Mouse (Mus musculus) cerebellum, adult 9-11 months (tissue): ENCODE measurements at regions not wholly inside any gene's neighbourhood (a gene's known extent, or its start where the extent isn't known, plus 50 kb on each side); places are given as distances from the start of the nearest gene placed in this dataset.

Experiments used
- DNase-seq: peaks from one replicate; pipeline ENCODE4 v3.0.0; 2022

DNA sequence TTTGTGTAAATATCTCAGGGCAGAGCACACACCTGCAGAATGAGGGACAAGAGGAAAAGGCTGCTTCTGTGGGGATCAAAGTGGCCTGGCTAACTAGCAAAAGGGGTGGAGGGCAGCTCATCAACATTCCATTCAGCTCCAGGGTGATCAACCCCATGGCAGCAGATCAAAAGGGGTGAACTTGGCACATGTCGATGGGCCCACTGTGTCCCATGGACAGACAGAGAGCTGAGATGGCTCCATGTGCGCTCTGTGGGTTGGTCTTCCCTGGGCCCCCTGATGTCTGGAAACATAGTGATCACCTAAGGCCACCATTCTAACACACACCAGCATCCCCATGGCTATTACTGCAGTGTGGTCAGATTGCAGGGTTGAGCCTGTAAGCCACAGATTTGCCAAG is 253.2 kb upstream of the Sox11 start:
- DNase-seq = no peak

DNA sequence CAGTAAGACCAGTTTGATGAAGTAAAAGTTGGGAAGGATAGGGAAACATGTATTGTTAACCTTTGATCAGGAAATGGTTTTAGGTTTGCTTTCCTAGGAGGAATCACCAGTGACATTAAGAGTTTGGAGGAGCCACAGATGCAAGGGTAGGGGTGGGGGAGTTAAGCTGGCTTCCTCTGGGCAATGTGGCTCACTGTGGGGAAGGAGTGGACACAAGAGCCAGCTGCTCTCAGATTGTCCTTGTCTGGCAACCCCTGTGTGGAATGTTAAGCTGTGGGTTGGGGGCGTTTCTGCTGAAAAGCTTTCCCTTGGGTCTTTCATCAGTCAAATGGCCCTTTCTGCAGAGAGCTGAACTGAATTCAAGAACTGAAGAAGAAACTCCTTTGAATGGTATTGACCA is 251.1 kb upstream of the Sox11 start:
- no peak for DNase-seq

GRCm38 (mm10) chr12:27576109-27576700 is 233.8 kb upstream of the Sox11 start:
- no peak for DNase-seq

GRCm38 (mm10) chr12:27575629-27576028 is 233.3 kb upstream of the Sox11 start:
- no peak for DNase-seq

DNA sequence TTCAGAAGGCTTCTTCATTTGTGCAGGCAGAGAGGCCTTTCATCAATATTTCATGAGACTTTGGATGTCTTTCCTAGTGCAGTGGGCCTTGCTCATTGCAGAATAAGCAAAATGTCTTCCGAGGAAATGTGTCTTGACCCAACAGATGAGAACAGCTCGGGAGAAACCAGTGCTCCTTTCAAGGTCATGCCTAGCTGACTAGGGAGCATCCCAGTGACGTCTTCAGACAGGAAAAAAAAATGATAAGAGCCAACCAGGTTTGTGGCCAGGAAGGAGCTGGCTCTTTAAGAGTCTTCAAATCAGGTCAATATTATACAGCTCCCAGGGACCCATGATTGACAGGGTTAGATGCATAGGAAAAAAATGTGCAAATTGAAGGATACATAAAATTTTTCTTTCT is 224.9 kb upstream of the Sox11 start:
- DNase-seq = no peak

- no peak for DNase-seq
Measured at GRCm38 (mm10) chr12:27565965-27566507, 223.7 kb upstream of the Sox11 start.

GRCm38 (mm10) chr12:27564641-27565306 is 222.4 kb upstream of the Sox11 start:
- no peak for DNase-seq

- DNase-seq = no peak
Measured at GRCm38 (mm10) chr12:27563900-27564299, 221.5 kb upstream of the Sox11 start.

DNA sequence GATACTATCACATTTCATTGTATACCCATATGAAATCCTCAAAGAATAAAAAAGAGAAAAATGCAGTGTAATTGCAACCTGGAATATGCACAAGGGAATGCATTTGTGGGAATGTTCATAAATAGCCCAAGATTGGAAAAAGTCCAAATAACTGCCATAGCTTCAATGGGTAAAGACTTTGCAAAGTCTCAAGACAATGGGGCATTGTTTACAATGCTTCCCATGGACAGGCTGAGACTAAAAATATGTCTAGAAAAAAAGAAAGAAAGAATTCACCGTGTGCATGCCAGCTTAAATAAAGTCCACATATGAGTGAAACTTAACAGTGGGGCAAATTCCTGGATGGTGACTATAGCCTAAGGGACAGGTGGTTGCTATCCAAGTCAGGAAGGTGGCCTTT is 210.4 kb upstream of the Sox11 start:
- DNase-seq = no peak

DNA sequence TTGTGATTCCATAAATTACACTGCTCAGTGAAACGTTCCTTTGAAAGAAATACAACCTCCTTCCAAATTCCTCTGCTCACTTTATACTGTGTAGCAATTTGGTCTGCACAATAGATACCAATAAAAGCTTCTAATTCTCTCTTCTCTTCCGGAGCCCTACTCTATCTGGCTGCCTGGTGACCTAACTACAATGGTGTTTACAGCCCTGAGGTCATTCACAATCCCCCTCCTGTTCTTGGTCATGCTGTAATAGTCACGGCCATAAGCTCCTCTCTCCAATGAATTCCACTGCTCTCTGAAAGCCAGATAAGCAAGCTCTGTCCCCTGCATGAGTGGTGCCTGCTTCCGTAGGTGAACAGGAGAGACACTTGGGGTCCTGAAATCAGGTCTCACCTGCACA is 195.8 kb upstream of the Sox11 start:
- no peak for DNase-seq

DNA sequence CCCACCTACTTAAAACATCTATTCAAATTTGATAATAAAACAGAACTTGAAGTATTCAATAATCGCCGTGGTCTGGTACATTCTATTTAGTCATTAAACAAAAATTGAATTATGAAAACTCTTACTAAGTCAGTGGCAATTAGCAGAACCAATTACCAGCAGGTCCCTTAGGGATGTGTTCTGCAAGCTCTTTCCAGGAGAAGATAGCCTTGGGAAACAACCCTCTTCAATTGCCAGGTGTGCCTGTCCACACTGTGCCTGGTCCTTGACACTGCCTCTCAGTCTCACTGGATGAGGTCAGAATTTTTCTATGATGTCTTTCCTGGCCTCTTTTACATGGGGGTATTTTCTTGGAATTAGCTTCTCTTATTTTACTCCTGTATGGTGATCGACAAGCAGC is 195.1 kb upstream of the Sox11 start:
- peak; percentile 3 for DNase-seq

GRCm38 (mm10) chr12:27537017-27537416 is 194.6 kb upstream of the Sox11 start:
- DNase-seq = no peak

DNA sequence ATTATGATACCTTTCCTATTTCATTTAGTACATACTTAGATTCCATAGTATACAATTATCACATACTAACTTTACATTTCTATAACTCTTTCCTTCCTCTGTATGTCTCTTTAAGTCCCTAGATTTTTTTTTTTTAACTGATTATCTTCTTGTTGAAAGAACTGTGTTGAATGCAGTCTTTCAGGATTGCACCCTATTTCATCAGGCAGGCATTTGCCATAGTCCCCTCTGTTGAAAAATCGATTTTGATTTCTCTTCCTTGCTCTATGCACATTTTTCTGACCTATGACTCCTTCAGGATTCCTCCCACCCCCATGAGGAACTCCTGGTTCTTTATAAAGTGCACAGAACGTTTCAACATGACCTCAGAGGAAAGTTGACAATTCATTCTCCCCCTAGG is 183.2 kb upstream of the Sox11 start:
- no peak for DNase-seq

GRCm38 (mm10) chr12:27513253-27513652 is 170.9 kb upstream of the Sox11 start:
- DNase-seq = no peak

- no peak for DNase-seq
Measured at GRCm38 (mm10) chr12:27508226-27508560, 165.8 kb upstream of the Sox11 start.

DNA sequence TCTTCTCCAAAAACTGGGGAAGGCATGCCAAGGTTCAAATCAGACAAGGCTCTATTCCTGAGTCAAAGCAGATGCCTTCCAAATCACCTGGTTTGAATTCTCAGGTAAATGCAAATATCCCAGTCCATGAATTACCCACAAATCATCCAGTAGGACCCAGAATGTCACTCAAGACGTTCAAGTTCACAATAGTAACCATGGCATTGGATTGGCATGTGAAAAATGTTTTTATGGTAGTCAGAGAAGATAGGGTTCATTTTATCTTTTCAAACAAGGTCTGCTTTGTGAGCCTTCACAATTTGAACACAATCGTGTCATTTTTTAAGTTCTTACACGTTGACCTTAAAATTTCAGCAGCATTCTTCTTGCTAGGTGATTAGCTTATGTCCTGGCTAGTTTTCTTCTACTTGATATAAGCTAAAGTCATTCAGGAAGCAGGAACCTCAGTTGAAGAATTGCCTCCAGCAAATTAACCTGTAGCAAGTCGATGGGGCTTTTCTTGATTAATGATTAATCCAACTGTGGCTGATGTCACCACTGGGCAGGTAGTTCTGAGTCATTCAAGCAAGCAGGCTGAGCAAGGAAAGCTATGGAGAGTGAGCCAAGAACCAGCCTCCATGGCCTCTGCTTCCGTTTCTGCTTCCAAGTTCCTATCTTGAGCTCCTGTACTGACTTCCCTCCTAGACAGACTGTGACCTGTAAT is 165.3 kb upstream of the Sox11 start:
- no peak for DNase-seq

- no peak for DNase-seq
Measured at GRCm38 (mm10) chr12:27502716-27503486, 160.5 kb upstream of the Sox11 start.

- DNase-seq = no peak
Measured at GRCm38 (mm10) chr12:27500516-27500915, 158.1 kb upstream of the Sox11 start.

- no peak for DNase-seq
Measured at GRCm38 (mm10) chr12:27499276-27499675, 156.9 kb upstream of the Sox11 start.

GRCm38 (mm10) chr12:27496826-27497557 is 154.6 kb upstream of the Sox11 start:
- no peak for DNase-seq

- DNase-seq = no peak
Measured at GRCm38 (mm10) chr12:27492270-27492669, 149.9 kb upstream of the Sox11 start.

DNA sequence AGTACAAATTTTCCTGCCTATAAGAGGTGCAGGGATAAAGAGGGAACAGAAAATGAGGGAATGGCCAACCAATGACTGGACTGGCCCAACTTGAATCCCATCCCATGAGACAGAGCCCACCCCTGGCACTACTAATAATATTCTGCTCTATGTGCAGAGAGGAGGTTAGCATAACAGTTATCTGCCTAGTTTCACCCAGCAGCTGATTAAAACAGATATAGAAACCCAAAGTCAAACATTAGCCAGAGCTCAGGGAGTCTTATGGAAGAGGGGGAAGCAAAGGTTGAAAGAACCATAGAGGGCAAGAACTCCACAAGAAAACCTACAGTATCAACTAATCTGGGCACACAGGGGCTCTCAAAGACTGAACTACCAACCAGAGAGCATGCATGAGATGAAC is 138.9 kb upstream of the Sox11 start:
- DNase-seq = no peak

DNA sequence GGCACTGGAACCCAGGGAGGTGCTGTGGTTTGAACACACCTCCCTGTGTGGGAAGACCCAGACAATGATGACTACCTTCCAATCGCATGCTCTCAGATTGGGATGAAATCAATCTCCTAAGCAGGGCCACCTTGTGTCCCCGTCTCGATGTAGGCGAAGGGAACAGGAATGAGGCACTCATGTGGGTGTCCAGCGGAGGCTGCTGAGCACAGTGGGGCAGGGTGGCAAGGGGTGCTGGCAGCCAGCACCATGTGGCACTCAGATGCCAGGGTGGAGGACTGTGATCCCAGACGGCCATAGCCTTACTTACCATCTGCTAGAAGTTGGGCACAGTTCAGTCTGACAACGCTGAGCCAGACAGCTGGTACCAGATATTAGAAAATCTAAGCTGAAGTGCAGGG is 137.2 kb upstream of the Sox11 start:
- DNase-seq = no peak
